Mouse (Mus musculus) heart, embryonic 16.5 days (tissue): ENCODE data around the gene Wdhd1. TPM values are rescaled to one million over a fixed set of nuclear protein-coding genes. Genes with fewer than 3 reads are reported as not detected.
"Not testable (repeated sequence)": the region's sequence is repeated elsewhere in the genome, so short reads cannot be mapped to it uniquely, and the experiment has no call there.

Source experiments
- ATAC-seq: fragments of 200-750 bp; cut with Nextera tagmentation; replicated peaks from 2 replicates; pipeline ENCODE4 v1.8.0; 2017; ENCODE audit warnings: moderate number of reproducible peaks; ENCODE audit not compliant: insufficient read depth, low FRiP score; ENCODE audit errors: extremely low read depth
- H3K27ac ChIP-seq: fragments of 300-500 bp; sonication (generic); 2 replicates; pipeline ENCODE4 v1.5.1; 2014; ENCODE audit warnings: mild to moderate bottlenecking, low read length, control low read depth, moderate library complexity
- H3K27me3 ChIP-seq: fragments of 300-500 bp; sonication (generic); 2 replicates; pipeline ENCODE4 v1.6.1; 2014; ENCODE audit warnings: low read length, mixed read lengths; ENCODE audit not compliant: control insufficient read depth, insufficient read depth
- H3K36me3 ChIP-seq: fragments of 300-500 bp; sonication (generic); 2 replicates; pipeline ENCODE4 v1.6.1; 2014; ENCODE audit not compliant: control insufficient read depth, insufficient read depth
- H3K4me1 ChIP-seq: fragments of 300-500 bp; sonication (generic); 2 replicates; pipeline ENCODE4 v1.6.1; 2014; ENCODE audit warnings: low read length, mixed read lengths; ENCODE audit not compliant: control insufficient read depth, insufficient read depth
- H3K4me2 ChIP-seq: fragments of 300-500 bp; sonication (generic); 2 replicates; pipeline ENCODE4 v1.6.1; 2014; ENCODE audit warnings: low read depth, mild to moderate bottlenecking, control low read depth, low read length
- H3K4me3 ChIP-seq: fragments of 300-500 bp; sonication (generic); 2 replicates; pipeline ENCODE4 v1.5.1; 2014; ENCODE audit warnings: mild to moderate bottlenecking, control low read depth, low read length
- H3K9ac ChIP-seq: fragments of 300-500 bp; sonication (generic); 2 replicates; pipeline ENCODE4 v1.6.1; 2014; ENCODE audit warnings: low read length, control low read depth
- H3K9me3 ChIP-seq: fragments of 300-500 bp; sonication (generic); replicated peaks from 2 replicates; pipeline ENCODE4 v1.6.1; 2016; ENCODE audit warnings: low read length; ENCODE audit not compliant: control insufficient read depth
- WGBS: fragments of 180-500 bp; shearing (Covaris S2); extraction: QIAGEN DNeasy Blood & Tissue Kit; methylation state at CpG from one replicate; pipeline ENCODE4 v1.1.7; 2014; 5-methylcytosine and 5-hydroxymethylcytosine counted together
- polyA plus RNA-seq: library from polyadenylated mRNA; unstranded; fragments of >200 nt; fragmentation: Nextera tagmentation; extraction: Ambion mirVana; gene quantifications from 2 replicates; pipeline ENCODE4 v1.2.1, GENCODE M21; 2015

Wdhd1 gene
- polyA plus RNA-seq: 14.0 and 14.6 TPM in 2 replicates

DNA sequence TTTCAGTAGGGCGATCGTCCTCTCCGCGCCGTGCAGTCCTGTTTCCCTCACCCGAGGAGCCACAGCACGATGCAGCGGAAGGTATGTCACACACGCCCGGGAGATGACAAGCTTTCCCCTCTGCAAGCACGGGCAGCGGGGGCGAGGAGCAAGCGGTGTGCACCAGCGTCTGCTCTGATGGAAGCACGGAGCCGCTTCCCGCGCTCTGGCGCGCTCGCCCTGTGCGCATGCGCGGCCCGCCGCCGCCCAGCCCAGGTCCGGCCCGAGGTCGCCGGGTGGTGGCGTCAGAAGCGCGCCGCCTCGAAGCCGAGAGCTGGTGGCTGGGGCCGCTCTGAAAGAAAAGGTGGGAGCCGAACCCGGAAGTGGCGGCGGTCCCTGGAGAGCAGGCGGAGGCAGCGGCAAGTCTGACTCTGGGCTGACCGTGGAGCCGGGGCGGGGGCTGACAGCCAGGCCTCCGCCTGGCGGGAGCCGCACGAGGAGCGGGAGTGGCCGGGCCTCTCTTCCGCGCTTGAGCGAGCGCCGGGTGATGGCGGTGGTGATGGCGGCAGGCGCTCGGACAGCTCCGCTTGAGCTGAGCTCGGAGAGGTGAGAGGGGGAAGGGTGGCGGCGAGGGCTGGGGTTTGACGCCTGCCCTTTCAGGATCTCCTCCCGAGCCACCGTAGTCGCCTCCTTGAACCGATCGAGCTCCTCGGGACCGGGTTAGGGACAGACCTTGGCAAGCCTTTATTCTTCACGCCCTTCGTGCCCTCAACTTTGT lies at the start of gene Wdhd1, which contains the start of gene Socs4:
TSS of gene Wdhd1 (minus strand) at position 221 of the 757 bp plus-strand sequence.
TSS of gene Socs4 (plus strand) at position 295 of the 757 bp plus-strand sequence.
- peak; percentile 99 for ATAC-seq
- Histone ChIP-seq H3K27me3 (no peaks in the 10 kb centered on the region), H3K4me3 (peak within 1 kb of the TSS; percentile 96), H3K36me3 (peaks cover 5% of the 10 kb centered on the region; the same call in 1 of the 2 replicates), H3K4me2 (peak within 1 kb of the TSS; percentile 77), H3K9me3 (no peaks in the 10 kb centered on the region), H3K9ac (peak within 1 kb of the TSS; percentile 96), H3K4me1 (peaks cover 11% of the 10 kb centered on the region), H3K27ac (peak within 1 kb of the TSS; percentile 97)
- WGBS: under 1% methylated on average over 77 of the region's 77 CpGs

DNA sequence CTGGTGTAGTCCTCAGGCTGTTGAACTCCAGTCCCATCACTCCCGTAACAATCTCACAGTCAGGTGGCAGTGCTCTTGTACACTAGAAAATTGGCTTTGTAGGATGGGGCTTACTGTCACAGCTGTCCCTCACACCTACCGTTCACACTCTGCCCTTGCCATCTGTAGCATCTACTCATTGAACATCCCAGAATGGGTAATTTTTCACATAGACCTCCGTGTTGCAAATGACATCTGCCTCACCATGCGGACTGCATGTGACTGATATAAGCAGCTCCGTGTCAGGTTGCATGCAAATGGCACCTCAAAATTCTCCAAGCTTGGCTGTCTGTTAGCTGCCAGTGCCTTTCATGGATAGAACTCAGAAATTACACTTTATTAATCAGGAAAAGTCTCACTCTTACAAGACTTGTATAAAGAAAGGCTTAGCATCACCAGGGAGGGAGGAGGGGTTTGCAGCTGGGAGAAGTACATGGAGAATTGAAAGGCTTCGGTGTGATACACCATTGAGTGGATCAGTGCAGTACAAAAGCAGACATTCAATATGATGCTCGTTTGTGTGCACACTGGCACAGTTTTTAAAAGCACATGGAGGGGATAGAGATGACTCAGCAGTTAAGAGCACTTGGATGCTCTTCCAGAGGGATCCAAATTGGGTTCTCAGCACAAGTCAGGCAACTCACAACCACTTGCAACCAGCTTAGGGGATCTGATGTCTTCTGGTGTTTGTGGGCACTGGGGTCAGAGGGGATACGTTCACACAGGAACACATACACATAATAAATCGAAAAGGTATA lies 49.5 kb upstream of the Wdhd1 start:
- Histone ChIP-seq H3K9me3 (no peaks in the 10 kb centered on the region), H3K4me1 (no peaks in the 10 kb centered on the region), H3K4me3 (no peak overlapping the region), H3K4me2 (no peak overlapping the region), H3K36me3 (peaks cover 8% of the 10 kb centered on the region), H3K9ac (no peak overlapping the region), H3K27ac (no peak overlapping the region), H3K27me3 (no peaks in the 10 kb centered on the region)
- no peak for ATAC-seq
- WGBS: 80% methylated on average over 9 of the region's 9 CpGs

DNA sequence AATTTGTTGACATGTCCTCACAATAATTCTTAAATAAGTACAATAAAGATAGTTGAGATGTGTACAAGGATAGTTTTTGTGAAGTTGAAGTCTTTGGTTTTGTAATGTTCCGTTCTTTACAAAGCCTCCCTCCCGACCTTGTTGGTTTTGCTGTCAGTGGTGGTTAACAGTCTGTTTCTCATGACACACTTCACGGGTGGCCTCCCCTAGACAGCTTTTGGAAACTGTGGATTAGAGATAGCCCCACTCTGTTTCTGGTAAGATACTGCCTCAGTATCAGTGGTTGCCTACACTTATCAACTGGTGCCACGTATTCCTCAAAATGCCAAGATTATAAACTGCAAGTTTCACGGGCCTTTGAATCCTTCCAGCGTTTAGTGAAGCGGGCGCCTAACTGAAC lies 44.9 kb upstream of the Wdhd1 start:
- H3K9me3 ChIP-seq, H3K4me2 ChIP-seq, H3K4me1 ChIP-seq, H3K9ac ChIP-seq, H3K27ac ChIP-seq, H3K27me3 ChIP-seq, ATAC-seq, H3K4me3 ChIP-seq: not testable (repeated sequence)
- 78% methylated on average over 6 of the region's 8 CpGs for WGBS
- peaks cover 25% of the 10 kb centered on the region for H3K36me3 ChIP-seq

GRCm38 (mm10) chr14:47319362-47319761 lies 42.7 kb upstream of the Wdhd1 start:
- ATAC-seq: no peak
- H3K27me3 ChIP-seq: no peaks in the 10 kb centered on the region
- H3K9me3 ChIP-seq: no peaks in the 10 kb centered on the region
- no peak overlapping the region for H3K4me3 ChIP-seq
- no peak overlapping the region for H3K9ac ChIP-seq
- WGBS: 88% methylated on average over 5 of the region's 5 CpGs
- peaks cover 33% of the 10 kb centered on the region for H3K36me3 ChIP-seq
- no peaks in the 10 kb centered on the region for H3K4me1 ChIP-seq
- no peak overlapping the region for H3K4me2 ChIP-seq
- no peak overlapping the region for H3K27ac ChIP-seq

GRCm38 (mm10) chr14:47310342-47311181 lies 33.9 kb upstream of the Wdhd1 start:
- no peaks in the 10 kb centered on the region for H3K9me3 ChIP-seq
- H3K36me3 ChIP-seq: peaks cover 35% of the 10 kb centered on the region
- 89% methylated on average over 18 of the region's 18 CpGs for WGBS
- no peaks in the 10 kb centered on the region for H3K4me1 ChIP-seq
- ATAC-seq: no peak; the same call in 1 of the 2 replicates
- no peak overlapping the region for H3K27ac ChIP-seq
- H3K27me3 ChIP-seq: no peaks in the 10 kb centered on the region
- H3K9ac ChIP-seq: no peak overlapping the region
- H3K4me2 ChIP-seq: no peak overlapping the region
- H3K4me3 ChIP-seq: no peak overlapping the region

- Histone ChIP-seq H3K27me3 (no peaks in the 10 kb centered on the region), H3K4me1 (no peaks in the 10 kb centered on the region), H3K9me3 (no peaks in the 10 kb centered on the region), H3K27ac (no peak overlapping the region), H3K36me3 (peaks cover 27% of the 10 kb centered on the region), H3K4me2 (no peak overlapping the region), H3K4me3 (no peak overlapping the region), H3K9ac (no peak overlapping the region)
- no peak for ATAC-seq
- WGBS: 97% methylated on average over 1 of the region's 1 CpGs
Observed at GRCm38 (mm10) chr14:47309061-47309460, 32.4 kb upstream of the Wdhd1 start.

GRCm38 (mm10) chr14:47307669-47308068 lies 31.0 kb upstream of the Wdhd1 start:
- Histone ChIP-seq H3K27ac (no peak overlapping the region), H3K9ac (no peak overlapping the region), H3K27me3 (no peaks in the 10 kb centered on the region), H3K9me3 (no peaks in the 10 kb centered on the region), H3K36me3 (peaks cover 26% of the 10 kb centered on the region), H3K4me3 (no peak overlapping the region), H3K4me1 (0 out of 2 replicates have a peak, but pooled peaks cover 2% of the 10 kb centered on the region), H3K4me2 (no peak overlapping the region)
- ATAC-seq: no peak
- whole genome bisulfite sequencing: 85% methylated on average over 3 of the region's 3 CpGs

GRCm38 (mm10) chr14:47305933-47306332 lies 29.3 kb upstream of the Wdhd1 start:
- H3K36me3 ChIP-seq: peaks cover 19% of the 10 kb centered on the region
- no peaks in the 10 kb centered on the region for H3K9me3 ChIP-seq
- ATAC-seq: no peak
- no peak overlapping the region for H3K9ac ChIP-seq
- WGBS: 88% methylated on average over 4 of the region's 4 CpGs
- H3K27ac ChIP-seq: no peak overlapping the region
- H3K4me1 ChIP-seq: 0 out of 2 replicates have a peak, but pooled peaks cover 2% of the 10 kb centered on the region
- H3K4me3 ChIP-seq: no peak overlapping the region
- no peak overlapping the region for H3K4me2 ChIP-seq
- H3K27me3 ChIP-seq: no peaks in the 10 kb centered on the region
